Mouse (Mus musculus) embryonic facial prominence, embryonic 14.5 days (tissue): ENCODE measurements around the gene Saa4. TPM values are rescaled to one million over a fixed set of nuclear protein-coding genes. Genes with fewer than 3 reads are reported as not detected.
"Not testable (repeated sequence)": the region's sequence is repeated elsewhere in the genome, so short reads cannot be mapped to it uniquely, and the experiment has no call there.

Experiments used
- ATAC-seq: fragments of 200-750 bp; cut with Nextera tagmentation; 2 replicates; pipeline ENCODE4 v1.8.0; 2017; ENCODE audit warnings: low read depth, moderate number of reproducible peaks, moderate TSS enrichment
- DNase-seq: peaks from one replicate; pipeline ENCODE4 v3.0.0-alpha.2; 2015; ENCODE audit warnings: low spot score
- H3K27ac ChIP-seq: fragments of 300-500 bp; sonication (generic); replicated peaks from 2 replicates; pipeline ENCODE4 v1.5.1; 2014; ENCODE audit warnings: low read depth, mild to moderate bottlenecking, low read length, moderate library complexity
- H3K27me3 ChIP-seq: fragments of 300-500 bp; sonication (generic); replicated peaks from 2 replicates; pipeline ENCODE4 v1.6.1; 2014; ENCODE audit warnings: low read length; ENCODE audit not compliant: control insufficient read depth, insufficient read depth
- H3K36me3 ChIP-seq: fragments of 300-500 bp; sonication (generic); 2 replicates; pipeline ENCODE4 v1.6.1; 2014; ENCODE audit warnings: low read length, mixed read lengths; ENCODE audit not compliant: control insufficient read depth, insufficient read depth
- H3K4me1 ChIP-seq: fragments of 300-500 bp; sonication (generic); 2 replicates; pipeline ENCODE4 v1.6.1; 2014; ENCODE audit warnings: antibody characterized with exemption, low read length; ENCODE audit not compliant: control insufficient read depth, insufficient read depth
- H3K4me2 ChIP-seq: fragments of 300-500 bp; sonication (generic); 2 replicates; pipeline ENCODE4 v1.6.1; 2014; ENCODE audit warnings: low read depth, mild to moderate bottlenecking, low read length, moderate library complexity, mixed read lengths
- H3K4me3 ChIP-seq: fragments of 300-500 bp; sonication (generic); 2 replicates; pipeline ENCODE4 v1.5.1; 2014; ENCODE audit warnings: low read depth, mild to moderate bottlenecking, low read length
- H3K9ac ChIP-seq: fragments of 300-500 bp; sonication (generic); 2 replicates; pipeline ENCODE4 v1.6.1; 2014; ENCODE audit warnings: low read depth, mild to moderate bottlenecking, low read length, moderate library complexity, mixed read lengths
- H3K9me3 ChIP-seq: fragments of 300-500 bp; sonication (generic); 2 replicates; pipeline ENCODE4 v1.6.1; 2016; ENCODE audit warnings: low read length; ENCODE audit not compliant: control insufficient read depth
- WGBS: fragments of 180-500 bp; shearing (Covaris S2); extraction: QIAGEN DNeasy Blood & Tissue Kit; methylation state at CpG from one replicate; pipeline ENCODE4 v1.1.7; 2014; 5-methylcytosine and 5-hydroxymethylcytosine counted together
- polyA plus RNA-seq: library from polyadenylated mRNA; unstranded; fragments of >200 nt; fragmentation: Nextera tagmentation; extraction: Ambion mirVana; gene quantifications from 2 replicates; pipeline ENCODE4 v1.2.1, GENCODE M21; 2014

The Saa4 gene
- polyA plus RNA-seq, 1 experiment from 2014 or later = not detected

DNA sequence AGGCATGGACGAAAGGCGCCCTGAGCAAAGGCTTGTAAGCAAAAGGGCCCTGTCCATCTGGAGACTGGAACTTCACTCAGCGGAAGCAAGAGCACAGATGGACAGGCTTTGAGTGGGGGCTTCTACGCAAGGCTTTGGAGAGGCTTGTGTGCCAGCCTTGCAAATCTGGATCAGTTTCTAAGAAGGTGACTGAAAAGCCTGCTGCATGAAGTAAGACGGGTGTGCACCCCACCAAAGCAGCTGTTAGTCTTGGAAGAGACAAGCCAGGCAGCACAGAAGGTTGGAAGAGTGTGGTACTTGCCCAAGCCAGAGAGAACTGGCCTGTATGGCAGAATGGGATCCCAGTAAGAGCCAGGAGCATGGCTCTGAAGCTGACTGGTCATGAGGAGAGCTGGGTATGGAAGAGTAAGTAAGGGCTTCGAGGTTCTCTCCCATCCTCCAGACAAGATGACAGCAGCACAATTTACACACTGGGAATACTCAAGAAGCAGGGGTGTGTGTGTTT lies 31.8 kb downstream of the Saa4 start:
- no peaks in the 10 kb centered on the region for H3K9me3 ChIP-seq

DNA sequence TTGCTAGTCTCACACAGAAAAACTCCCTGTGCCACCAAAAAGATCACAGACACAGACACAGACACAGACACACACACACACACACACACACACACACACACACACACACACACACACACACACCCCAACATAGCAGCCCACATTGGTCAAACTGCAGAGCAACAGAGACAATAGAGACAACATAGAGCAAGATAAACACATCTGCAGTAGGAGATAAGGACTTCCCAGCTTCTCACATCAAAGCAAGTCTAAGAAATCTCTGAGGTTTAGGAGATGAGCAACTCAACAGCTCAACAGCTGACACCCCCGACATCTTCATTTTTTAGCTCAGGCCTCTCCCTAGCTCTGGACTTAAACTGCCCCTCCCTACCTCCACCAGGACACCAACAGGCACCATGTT lies 35.6 kb downstream of the Saa4 start:
- H3K36me3 ChIP-seq = peaks cover 65% of the 10 kb centered on the region
- no peak overlapping the region for H3K4me2 ChIP-seq
- no peak overlapping the region for H3K4me3 ChIP-seq
- DNase-seq (no peak), ATAC-seq (no peak)
- H3K4me1 ChIP-seq = no peaks in the 10 kb centered on the region
- H3K27me3 ChIP-seq = no peaks in the 10 kb centered on the region
- WGBS = 69% methylated on average over 1 of the region's 1 CpGs
- H3K27ac ChIP-seq = no peak overlapping the region
- no peak overlapping the region for H3K9ac ChIP-seq
- no peaks in the 10 kb centered on the region for H3K9me3 ChIP-seq

More for the DNA sequence above, 31.8 kb downstream of the Saa4 start:
- Histone ChIP-seq H3K27ac (no peak overlapping the region), H3K36me3 (peaks cover 86% of the 10 kb centered on the region), H3K4me2 (no peak overlapping the region), H3K4me1 (no peaks in the 10 kb centered on the region), H3K27me3 (no peaks in the 10 kb centered on the region), H3K9ac (no peak overlapping the region), H3K4me3 (no peak overlapping the region)
- ATAC-seq (no peak), DNase-seq (no peak)
- WGBS = 93% methylated on average over 6 of the region's 6 CpGs

DNA sequence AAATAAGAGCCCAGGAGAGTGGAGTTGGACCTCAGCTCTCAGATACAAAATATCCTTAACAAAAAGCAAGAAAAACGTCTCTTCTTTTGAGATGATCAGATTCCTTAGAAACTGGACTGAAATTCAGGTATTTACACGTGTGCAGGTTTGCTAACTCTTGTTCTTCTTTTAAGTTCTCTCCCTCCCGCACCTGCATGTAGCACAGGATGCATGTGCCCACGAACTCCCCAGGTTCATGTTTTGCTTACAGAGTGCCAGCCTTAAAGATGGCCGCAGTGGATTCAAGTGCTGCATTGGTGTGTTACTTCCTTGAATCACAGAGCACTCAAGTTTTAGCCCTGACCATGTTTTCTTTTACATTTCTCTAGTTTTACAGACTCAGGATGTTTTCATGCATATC lies 45.6 kb downstream of the Saa4 start:
- Histone ChIP-seq H3K27ac (no peak overlapping the region), H3K36me3 (peaks cover 41% of the 10 kb centered on the region), H3K27me3 (no peaks in the 10 kb centered on the region), H3K4me2 (no peak overlapping the region), H3K9ac (no peak overlapping the region), H3K9me3 (no peaks in the 10 kb centered on the region), H3K4me3 (no peak overlapping the region), H3K4me1 (no peaks in the 10 kb centered on the region)
- WGBS = 90% methylated on average over 5 of the region's 5 CpGs
- ATAC-seq (no peak), DNase-seq (no peak)

DNA sequence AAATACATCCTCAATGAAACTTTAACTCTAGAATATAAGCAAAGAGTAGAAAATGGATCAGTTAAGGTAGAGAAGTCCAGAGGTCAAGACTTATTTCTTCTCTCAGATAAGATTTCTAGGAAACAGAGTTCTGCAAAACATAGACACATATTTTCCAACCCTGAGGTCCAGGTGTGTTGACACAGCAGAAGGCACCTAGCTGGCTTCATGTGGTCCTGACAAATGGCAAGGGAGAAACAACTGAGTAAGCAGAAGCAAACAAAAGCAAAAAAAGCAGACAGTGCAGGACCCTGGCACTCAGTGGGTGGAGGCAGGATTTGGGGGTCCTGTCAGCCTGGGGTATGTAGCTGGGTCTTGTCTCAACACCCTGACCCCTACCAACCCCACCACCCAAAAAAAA lies 51.7 kb downstream of the Saa4 start:
- Histone ChIP-seq H3K4me3 (no peak overlapping the region), H3K9me3 (no peaks in the 10 kb centered on the region), H3K27me3 (no peaks in the 10 kb centered on the region), H3K27ac (no peak overlapping the region), H3K4me1 (no peaks in the 10 kb centered on the region), H3K36me3 (no peaks in the 10 kb centered on the region), H3K4me2 (no peak overlapping the region), H3K9ac (no peak overlapping the region)
- ATAC-seq (no peak), DNase-seq (no peak)

DNA sequence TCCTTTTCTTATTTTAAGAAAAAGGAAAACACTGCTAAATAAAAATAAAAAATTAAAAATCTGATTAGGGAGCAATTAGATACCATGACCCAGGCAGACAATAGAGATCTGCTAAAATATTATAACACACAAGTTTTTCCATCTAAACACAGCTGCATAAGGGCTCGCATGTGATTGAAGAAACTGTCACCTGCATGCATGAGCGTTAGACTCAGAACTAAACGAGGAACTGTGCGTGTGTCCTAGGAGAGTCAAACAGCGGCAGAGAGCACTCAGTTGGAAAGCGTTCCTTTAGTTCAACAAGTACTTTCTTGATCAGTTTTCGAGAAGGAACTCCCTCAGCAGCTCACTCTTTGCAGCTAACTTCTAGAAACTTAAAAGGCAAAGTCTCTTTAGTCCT lies 53.4 kb downstream of the Saa4 start:
- H3K9me3 ChIP-seq, H3K4me3 ChIP-seq, H3K27me3 ChIP-seq, H3K4me2 ChIP-seq, H3K4me1 ChIP-seq, H3K9ac ChIP-seq, DNase-seq, ATAC-seq, H3K27ac ChIP-seq, H3K36me3 ChIP-seq: not testable (repeated sequence)
- WGBS = 83% methylated on average over 7 of the region's 7 CpGs

DNA sequence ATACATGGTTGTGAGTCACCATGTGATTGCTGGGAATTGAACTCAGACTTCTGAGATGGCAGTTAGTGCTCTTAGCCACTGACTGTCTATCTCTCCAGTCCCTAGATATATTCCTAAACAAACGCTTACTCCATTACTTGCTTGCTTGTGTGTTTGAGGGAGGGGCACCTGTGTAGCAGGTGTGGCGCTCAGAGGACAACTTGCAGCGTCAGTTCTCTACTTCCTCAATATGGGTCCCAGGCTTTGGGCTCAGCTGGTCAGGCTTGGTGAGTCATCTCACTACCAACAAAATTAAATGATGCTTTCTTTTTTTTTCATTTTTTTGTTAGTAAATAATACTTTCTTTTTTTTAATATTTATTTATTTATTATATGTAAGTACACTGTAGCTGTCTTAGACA lies 54.0 kb downstream of the Saa4 start:
- no peaks in the 10 kb centered on the region for H3K4me1 ChIP-seq
- no peak overlapping the region for H3K4me3 ChIP-seq
- no peak for DNase-seq
- ATAC-seq = no peak
- H3K27me3 ChIP-seq = no peaks in the 10 kb centered on the region
- no peaks in the 10 kb centered on the region for H3K36me3 ChIP-seq
- no peak overlapping the region for H3K27ac ChIP-seq
- no peak overlapping the region for H3K9ac ChIP-seq
- H3K4me2 ChIP-seq = no peak overlapping the region
- no peaks in the 10 kb centered on the region for H3K9me3 ChIP-seq
- 89% methylated on average over 3 of the region's 3 CpGs for WGBS

Other genes starting within 250 kb of the Saa4 start
- gene Sergef, start 92.8 kb downstream of the Saa4 start, polyA plus RNA-seq = 12.3 and 14.3 TPM in 2 replicates
- gene Tph1, start 60.1 kb downstream of the Saa4 start, polyA plus RNA-seq = 0.83 and 1.9 TPM in 2 replicates
- gene Saal1, start 21.9 kb downstream of the Saa4 start, polyA plus RNA-seq = 26.8 and 31.5 TPM in 2 replicates
- 0.61 TPM in 1 of 2 replicates, not detected in the other for gene Saa3, start 16.9 kb downstream of the Saa4 start, polyA plus RNA-seq
- gene Saa1, start 10.4 kb upstream of the Saa4 start, polyA plus RNA-seq = 0.51 TPM in 1 of 2 replicates, not detected in the other
- not detected in 2 replicates for gene Saa2, start 19.2 kb upstream of the Saa4 start, polyA plus RNA-seq
- 16.2 and 17.3 TPM in 2 replicates for gene Hps5, start 63.5 kb upstream of the Saa4 start, polyA plus RNA-seq
- gene Gtf2h1, start 63.5 kb upstream of the Saa4 start, polyA plus RNA-seq = 51.2 and 56.7 TPM in 2 replicates
- gene Ldha, start 108.9 kb upstream of the Saa4 start, polyA plus RNA-seq = 1,559 and 1,681 TPM in 2 replicates
- gene Ldhc, start 128.6 kb upstream of the Saa4 start, polyA plus RNA-seq = 0.26 TPM in 1 of 2 replicates, not detected in the other
- gene Tsg101, start 187.4 kb upstream of the Saa4 start, polyA plus RNA-seq = 174 and 178 TPM in 2 replicates
- 9.7 and 11.0 TPM in 2 replicates for gene Uevld, start 225.9 kb upstream of the Saa4 start, polyA plus RNA-seq